Mouse (Mus musculus): ENCODE measurements around the gene Gm10320.

DNA sequence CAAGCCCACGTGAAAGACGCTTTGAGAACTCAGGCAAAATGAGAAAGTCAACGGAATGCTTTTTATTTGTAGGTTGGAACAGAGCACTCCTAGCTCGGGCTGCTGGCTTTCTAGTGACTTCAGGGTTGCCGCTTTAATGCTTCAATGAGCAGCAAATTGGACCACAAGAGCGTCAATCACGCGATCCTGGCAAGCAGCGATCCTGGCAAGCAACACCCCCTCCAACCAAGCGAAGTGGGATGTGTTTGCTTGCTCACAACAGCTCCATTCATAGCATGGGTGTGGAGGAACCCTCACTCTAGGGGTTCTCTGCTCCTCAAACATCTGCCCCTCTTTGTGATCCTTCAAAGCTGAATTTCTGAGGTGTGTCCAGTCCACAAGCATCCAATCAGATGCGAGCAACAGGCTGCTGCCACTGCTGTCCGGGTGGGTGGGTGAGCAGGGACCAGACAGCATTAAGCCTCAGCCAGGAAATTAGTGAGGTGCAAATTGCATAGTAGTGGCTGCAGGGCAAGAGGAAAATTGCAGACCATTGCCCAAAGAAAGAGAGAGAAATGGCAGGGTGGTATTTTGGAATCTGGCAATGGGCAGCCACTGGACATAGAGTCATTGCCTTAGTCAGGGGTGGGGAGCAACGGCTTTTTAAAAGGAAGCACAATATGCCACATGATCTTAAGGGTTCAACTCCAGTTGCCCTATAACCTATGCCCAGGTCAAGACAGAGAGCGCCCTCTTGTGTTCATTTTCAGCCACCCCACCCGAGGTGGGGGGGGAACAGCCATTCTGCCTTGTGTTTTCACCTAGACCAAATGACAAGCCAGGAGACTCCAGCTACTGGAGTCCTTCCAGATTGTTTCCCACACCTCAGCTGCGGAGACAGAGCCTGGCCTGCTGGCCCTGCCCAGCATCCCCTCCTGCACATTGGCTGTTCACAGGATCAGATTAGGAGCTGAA lies 5.4 kb upstream of the Gm10320 start:
- no peak for TF ChIP-seq TAL1 (IDR thresholded peaks at IDR 0.05; ENCODE audit: low read length)
- TF ChIP-seq GATA1 (IDR thresholded peaks at IDR 0.05; ENCODE audit: low read length) = no peak
